Mouse (Mus musculus) frontal cortex, postnatal 36 days (tissue): ENCODE results near the gene Pfpl.

Experiments used
- DNase-seq, 2 experiments: peaks; one replicate each; pipeline ENCODE4 v3.0.0; 2022; ENCODE audit warnings: low spot score in 2 of 2

Pfpl gene

GRCm38 (mm10) chr19:12464674-12465073, 37.0 kb downstream of the Pfpl start:
- no peak for DNase-seq

GRCm38 (mm10) chr19:12465530-12466144, 37.9 kb downstream of the Pfpl start:
- no peak for DNase-seq

DNA sequence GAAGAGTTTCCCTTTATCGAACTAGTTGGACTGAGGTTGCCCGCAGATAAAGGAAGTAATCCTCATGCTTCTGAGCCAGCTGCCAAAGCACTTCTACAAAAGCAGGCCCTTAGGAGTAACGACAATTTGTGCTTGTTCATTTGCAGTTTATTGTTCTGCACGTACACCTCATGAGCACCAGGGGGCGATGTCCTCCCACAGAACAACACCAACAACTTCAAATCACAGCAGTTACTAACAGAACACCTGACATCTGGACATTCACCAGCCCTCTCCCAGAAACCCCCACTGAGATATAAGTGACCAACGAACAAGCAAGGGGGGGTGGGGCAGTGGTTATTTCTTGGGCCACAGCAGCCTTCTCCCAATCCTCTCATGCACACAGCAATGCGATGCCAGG, 38.5 kb downstream of the Pfpl start:
- peak; percentile 55 to 75 for DNase-seq

GRCm38 (mm10) chr19:12467436-12467835, 39.7 kb downstream of the Pfpl start:
- no peak for DNase-seq

DNA sequence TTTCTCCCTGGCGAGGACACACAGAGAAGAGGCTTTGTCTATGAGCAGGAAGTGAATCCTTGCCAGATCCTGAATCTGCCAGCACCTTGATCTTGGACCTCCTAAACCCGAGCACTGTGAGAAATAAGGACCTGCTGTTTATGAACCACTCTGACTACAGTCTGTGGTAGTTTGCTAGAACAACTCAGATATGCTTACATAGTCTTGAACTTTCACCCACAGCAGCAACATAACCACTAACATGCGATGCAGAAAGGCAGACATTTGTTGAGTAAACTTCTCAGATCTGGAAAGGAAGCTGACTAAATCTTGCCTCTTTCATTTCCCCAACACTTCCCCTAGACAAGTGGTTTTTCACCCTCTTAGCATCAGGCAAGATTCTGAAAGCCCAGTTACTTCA, 44.2 kb downstream of the Pfpl start:
- DNase-seq = no peak

- DNase-seq = no peak
Observed at GRCm38 (mm10) chr19:12472381-12472976, 44.8 kb downstream of the Pfpl start.

- no peak for DNase-seq
Observed at GRCm38 (mm10) chr19:12473201-12473641, 45.5 kb downstream of the Pfpl start.

GRCm38 (mm10) chr19:12473951-12474350, 46.2 kb downstream of the Pfpl start:
- no peak for DNase-seq

- DNase-seq = peak; percentile 89 to 95
Observed at GRCm38 (mm10) chr19:12475380-12476250, 47.9 kb downstream of the Pfpl start.

- no peak for DNase-seq
Observed at GRCm38 (mm10) chr19:12476721-12477270, 49.1 kb downstream of the Pfpl start.

DNA sequence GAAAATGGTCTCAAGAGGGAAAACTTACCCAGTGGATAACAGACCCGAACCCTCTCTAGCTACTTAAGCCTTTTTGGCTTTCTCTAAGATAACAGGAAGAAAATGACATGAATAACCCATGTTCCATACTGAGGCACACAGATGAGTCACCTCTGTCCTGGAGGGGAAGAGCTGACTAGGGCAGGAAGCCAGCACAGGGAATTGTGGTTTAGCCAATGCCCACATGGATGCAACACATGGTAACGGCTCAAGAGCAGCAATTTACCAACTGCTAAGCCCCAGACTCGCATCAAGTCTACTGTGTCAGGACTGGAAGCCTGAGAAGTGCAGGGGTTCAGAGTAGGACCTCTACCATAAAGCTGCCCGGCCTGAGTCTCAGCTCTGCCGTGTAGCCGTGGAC, 50.7 kb downstream of the Pfpl start:
- DNase-seq = no peak
